Mouse (Mus musculus) liver, adult 2 months (tissue): ENCODE measurements around the gene Capn9. TPM values are rescaled to one million over a fixed set of nuclear protein-coding genes. Genes with fewer than 3 reads are reported as not detected.

Experiments
- DNase-seq: peaks from one replicate; pipeline ENCODE4 v3.0.0-alpha.2; 2011; ENCODE audit warnings: low read depth, low spot score; ENCODE audit errors: extremely low read depth
- H3K27ac ChIP-seq: fragments of 200-500 bp; replicated peaks from 2 replicates; pipeline ENCODE4 v1.5.1; 2012; ENCODE audit warnings: low read depth, mild to moderate bottlenecking, control low read depth, inconsistent platforms, low read length; ENCODE audit not compliant: insufficient read depth
- H3K27me3 ChIP-seq: fragments of 200-500 bp; 2 replicates; pipeline ENCODE4 v1.6.1; 2012; ENCODE audit warnings: mild to moderate bottlenecking, moderate library complexity, low read length, inconsistent platforms; ENCODE audit not compliant: control insufficient read depth, insufficient read depth
- H3K36me3 ChIP-seq: fragments of 200-500 bp; 2 replicates; pipeline ENCODE4 v1.6.1; 2012; ENCODE audit warnings: low read length, inconsistent platforms; ENCODE audit not compliant: control insufficient read depth, insufficient read depth
- H3K4me1 ChIP-seq: fragments of 200-500 bp; 2 replicates; pipeline ENCODE4 v1.6.1; 2011; ENCODE audit warnings: low read length; ENCODE audit not compliant: control insufficient read depth, insufficient read depth
- H3K4me3 ChIP-seq: fragments of 200-500 bp; 2 replicates; pipeline ENCODE4 v1.5.1; 2011; ENCODE audit warnings: low read depth, mild to moderate bottlenecking, control low read depth, low read length, moderate library complexity; ENCODE audit not compliant: insufficient read depth
- H3K79me2 ChIP-seq: fragments of 200-500 bp; 2 replicates; pipeline ENCODE4 v1.6.1; 2012; ENCODE audit warnings: inconsistent platforms, mild to moderate bottlenecking, low read length, moderate library complexity; ENCODE audit not compliant: control insufficient read depth, insufficient read depth
- H3K9ac ChIP-seq: fragments of 200-500 bp; 2 replicates; pipeline ENCODE4 v1.6.1; 2012; ENCODE audit warnings: low read depth, mild to moderate bottlenecking, control low read depth, inconsistent platforms, low read length
- CTCF ChIP-seq: fragments of 200-500 bp; IDR thresholded peaks from 2 replicates; pipeline ENCODE4 v1.5.1; 2011; ENCODE audit warnings: low read depth, low read length, control low read depth
- POLR2A ChIP-seq: fragments of 200-500 bp; IDR thresholded peaks from 2 replicates; pipeline ENCODE4 v1.6.1; 2011; ENCODE audit warnings: low read length, control low read depth; ENCODE audit not compliant: insufficient read depth; ENCODE audit errors: extremely low read depth
- WGBS: fragments of 180-500 bp; shearing (Covaris S2); methylation state at CpG from one replicate; pipeline ENCODE4 v1.1.7; 2018; 5-methylcytosine and 5-hydroxymethylcytosine counted together
- polyA plus RNA-seq: library from polyadenylated mRNA; depleted of rRNA; stranded (reverse); fragments of >200 nt; gene quantifications from 2 replicates; pipeline ENCODE4 v1.2.3, GENCODE M21; 2012
- total RNA-seq: library from RNA; depleted of rRNA; stranded (reverse); fragments of >200 nt; gene quantifications from 2 replicates; pipeline ENCODE4 v1.2.3, GENCODE M21; 2014

The Capn9 gene
- total and polyA plus RNA-seq, 2 experiments: not detected

DNA sequence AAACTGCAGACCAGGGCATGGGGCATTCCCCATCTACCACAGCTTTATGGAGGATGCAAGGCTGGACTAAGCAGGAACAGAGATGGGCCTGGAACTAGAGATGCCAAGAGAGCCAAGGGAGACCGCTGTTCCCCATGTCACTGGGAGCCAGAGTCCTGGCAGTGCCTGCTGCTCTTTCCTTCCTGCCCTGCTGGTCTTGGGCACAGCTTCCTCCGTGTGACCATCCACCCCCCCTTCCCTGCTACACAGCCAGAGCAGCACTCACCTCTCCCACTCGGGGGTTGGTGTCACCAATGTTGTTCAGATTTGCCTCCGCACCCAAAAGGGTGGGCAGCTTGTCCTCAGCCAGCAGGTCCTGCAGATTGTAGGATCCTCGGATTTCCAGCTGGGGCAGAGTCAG, 18.4 kb upstream of the Capn9 start:
- DNase-seq: no peak
- H3K36me3 ChIP-seq: peaks cover 12% of the 10 kb centered on the region; the same call in 1 of the 2 replicates
- H3K9ac ChIP-seq: no peak overlapping the region
- TF ChIP-seq POLR2A: no peak
- TF ChIP-seq CTCF: no peak
- no peaks in the 10 kb centered on the region for H3K27me3 ChIP-seq
- peaks cover 16% of the 10 kb centered on the region for H3K4me1 ChIP-seq
- no peaks in the 10 kb centered on the region for H3K79me2 ChIP-seq
- no peak overlapping the region for H3K4me3 ChIP-seq
- WGBS: 57% methylated on average over 5 of the region's 5 CpGs
- H3K27ac ChIP-seq: no peak overlapping the region

DNA sequence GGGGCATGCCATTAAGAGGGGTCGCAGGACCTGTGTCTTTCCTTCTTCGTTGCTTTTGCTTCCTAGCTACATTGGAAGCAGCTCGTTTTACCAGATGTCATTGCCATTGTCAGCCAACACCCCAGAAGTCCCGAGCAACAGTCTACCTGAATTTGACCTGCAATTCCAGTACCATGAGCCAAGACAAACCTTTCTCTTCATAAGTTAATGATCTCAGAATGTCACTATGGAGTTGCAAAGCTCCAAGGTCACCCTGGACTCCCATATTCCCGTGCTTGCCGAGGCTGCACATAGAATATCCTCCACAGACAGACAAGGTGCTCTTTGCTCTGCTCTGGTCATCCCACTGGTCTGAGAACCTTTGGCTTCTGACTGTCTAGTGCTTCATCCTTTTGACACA, 8.8 kb upstream of the Capn9 start:
- Histone ChIP-seq H3K27ac (peak overlapping the region; percentile 92), H3K4me1 (peaks cover 55% of the 10 kb centered on the region), H3K9ac (peak overlapping the region; percentile 89), H3K79me2 (peaks cover 6% of the 10 kb centered on the region; the same call in 1 of the 2 replicates), H3K4me3 (peak overlapping the region; percentile 69), H3K36me3 (peaks cover 16% of the 10 kb centered on the region; the same call in 1 of the 2 replicates), H3K27me3 (no peaks in the 10 kb centered on the region)
- peak; percentile 91 for DNase-seq
- TF ChIP-seq CTCF (no peak), POLR2A (no peak)
- 26% methylated on average over 6 of the region's 6 CpGs for WGBS

DNA sequence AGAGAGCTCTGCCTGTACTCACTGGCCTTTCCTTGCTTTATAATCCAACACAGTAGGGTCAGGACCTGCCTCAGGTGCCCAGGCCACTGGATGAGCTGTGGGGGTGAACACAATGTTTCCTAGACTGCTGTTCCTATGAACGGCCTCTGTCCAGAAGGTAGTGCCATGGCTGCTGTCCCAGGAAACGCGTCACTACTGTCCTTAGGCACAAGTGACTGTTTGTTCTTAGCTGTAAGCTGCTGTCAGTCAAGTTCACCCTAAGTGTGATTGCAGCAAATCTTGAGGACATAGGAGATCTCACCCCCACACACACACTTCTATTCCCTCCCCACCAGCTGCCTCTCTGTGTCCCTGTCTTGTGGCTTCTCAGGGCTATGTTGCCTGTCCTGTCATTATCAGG, 8.3 kb upstream of the Capn9 start:
- Histone ChIP-seq H3K27ac (peak overlapping the region; percentile 92), H3K9ac (peak overlapping the region; percentile 89), H3K27me3 (no peaks in the 10 kb centered on the region), H3K36me3 (peaks cover 16% of the 10 kb centered on the region; the same call in 1 of the 2 replicates), H3K4me1 (peaks cover 54% of the 10 kb centered on the region), H3K79me2 (peaks cover 6% of the 10 kb centered on the region; the same call in 1 of the 2 replicates), H3K4me3 (peak overlapping the region; percentile 69)
- DNase-seq: peak; percentile 96
- TF ChIP-seq CTCF (no peak), POLR2A (no peak)
- WGBS: 32% methylated on average over 3 of the region's 3 CpGs

DNA sequence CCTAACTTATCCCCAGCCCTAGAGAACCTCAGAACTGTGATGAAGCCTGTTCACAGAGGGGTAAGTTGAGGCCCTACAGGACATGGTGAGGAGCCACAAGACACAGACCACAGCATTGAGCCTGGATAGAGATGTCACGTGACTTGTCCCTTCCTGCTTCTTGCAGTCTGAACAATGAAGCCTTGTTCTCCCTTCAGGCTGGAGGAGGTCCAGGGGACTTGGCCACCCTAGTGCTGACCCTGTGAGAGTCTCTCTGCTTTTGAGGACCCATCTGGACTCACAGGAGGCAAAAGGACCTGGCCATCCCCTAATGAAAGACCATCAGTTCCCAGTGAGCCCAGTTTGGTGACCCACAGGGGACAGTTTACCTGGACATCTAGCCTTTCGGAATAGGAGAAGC, 6.8 kb upstream of the Capn9 start:
- Histone ChIP-seq H3K4me3 (peak overlapping the region; percentile 69), H3K27ac (peak overlapping the region; percentile 97), H3K79me2 (peaks cover 6% of the 10 kb centered on the region; the same call in 1 of the 2 replicates), H3K4me1 (peaks cover 43% of the 10 kb centered on the region), H3K27me3 (no peaks in the 10 kb centered on the region), H3K9ac (peak overlapping the region; percentile 81), H3K36me3 (peaks cover 4% of the 10 kb centered on the region; the same call in 1 of the 2 replicates)
- TF ChIP-seq CTCF (no peak), POLR2A (no peak)
- DNase-seq: peak; percentile 73
- 12% methylated on average over 2 of the region's 2 CpGs for WGBS

DNA sequence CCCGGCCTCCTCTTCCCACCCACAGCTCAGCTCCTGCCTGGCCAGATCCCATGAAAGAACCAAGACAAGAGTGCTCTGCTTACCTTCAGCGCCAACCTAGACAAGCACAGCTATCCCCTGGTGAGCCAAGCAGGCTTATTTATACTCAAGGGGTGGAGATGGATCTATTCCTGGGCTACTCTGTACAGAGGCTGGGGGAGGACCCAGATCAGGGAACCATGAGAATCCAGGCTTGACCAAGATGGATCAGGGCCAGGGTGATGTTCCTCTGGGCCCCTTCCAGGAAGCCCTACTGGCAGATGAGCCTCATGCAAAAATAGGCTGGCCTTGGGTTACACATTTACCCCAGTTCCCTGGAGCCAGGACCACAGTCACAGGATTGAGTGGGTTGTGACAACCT, 6.3 kb upstream of the Capn9 start, which contains the start of gene Agt:
Agt (minus strand) TSS at position 114 of the 400 bp plus-strand sequence.
- TF ChIP-seq CTCF: no peak
- TF ChIP-seq POLR2A: peak; percentile 90

DNA sequence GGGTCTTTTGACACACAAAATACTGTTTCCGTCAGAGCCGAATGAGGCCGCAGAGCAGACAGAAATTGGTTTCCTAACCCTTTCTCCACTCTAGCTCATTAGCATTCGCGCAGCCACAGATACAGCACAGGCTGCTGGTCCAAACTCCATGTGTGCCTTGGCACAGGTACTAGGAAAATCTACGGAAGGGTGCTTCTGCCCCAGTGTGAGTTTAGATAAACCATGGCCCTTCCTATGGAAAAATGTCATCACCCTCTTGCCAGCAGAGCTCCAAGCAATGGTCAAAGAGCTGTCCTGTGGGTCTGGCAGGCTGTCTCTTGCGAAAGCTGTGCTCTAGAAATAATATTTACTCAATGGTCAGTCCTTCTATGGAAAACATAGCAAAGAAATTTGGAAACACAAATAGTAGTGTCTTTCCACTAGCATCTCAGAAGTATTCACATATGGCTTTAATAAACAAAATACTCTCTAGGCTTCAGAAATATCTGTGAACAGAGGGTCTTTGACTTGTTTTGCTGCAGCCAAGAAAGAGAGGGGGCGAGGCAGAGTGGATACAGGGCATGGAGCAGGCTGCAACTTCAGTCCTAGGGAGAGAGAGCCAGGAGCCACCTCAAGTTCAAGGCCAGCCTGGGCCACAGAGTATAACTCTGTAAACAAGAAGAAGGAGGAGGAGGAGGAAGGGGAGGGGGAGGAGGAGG, 4.0 kb upstream of the Capn9 start:
- Histone ChIP-seq H3K79me2 (peaks cover 1% of the 10 kb centered on the region; the same call in 1 of the 2 replicates), H3K9ac (0 out of 2 replicates have a peak overlapping the region, but pooled peaks have one; percentile 32), H3K4me1 (peaks cover 21% of the 10 kb centered on the region), H3K36me3 (no peaks in the 10 kb centered on the region), H3K27ac (peak overlapping the region; percentile 96), H3K4me3 (no peak overlapping the region), H3K27me3 (no peaks in the 10 kb centered on the region)
- WGBS: 20% methylated on average over 8 of the region's 8 CpGs
- DNase-seq: peak; percentile 100
- TF ChIP-seq CTCF: no peak

More for the DNA sequence above, 6.3 kb upstream of the Capn9 start, which contains the start of gene Agt:
- Histone ChIP-seq H3K4me1 (peaks cover 39% of the 10 kb centered on the region), H3K79me2 (peaks cover 6% of the 10 kb centered on the region; the same call in 1 of the 2 replicates), H3K9ac (peak within 1 kb of the TSS; percentile 81), H3K36me3 (no peaks in the 10 kb centered on the region), H3K4me3 (peak within 1 kb of the TSS; percentile 69), H3K27ac (peak within 1 kb of the TSS; percentile 97), H3K27me3 (no peaks in the 10 kb centered on the region)
- peak; percentile 99 for DNase-seq
- 20% methylated on average over 2 of the region's 2 CpGs for WGBS
